Mouse (Mus musculus) megakaryocyte-erythroid progenitor cell, adult 5-6 weeks (primary cell): ENCODE measurements around the gene Dnm3. TPM values are rescaled to one million over a fixed set of nuclear protein-coding genes. Genes with fewer than 3 reads are reported as not detected.
A peak's percentile ranks its signal among the peaks of the same experiment; 100 is the strongest.

ENCODE experiments used
- ATAC-seq: replicated peaks from 2 replicates; pipeline ENCODE4 v1.8.0; 2016; ENCODE audit warnings: mild to moderate bottlenecking, inconsistent platforms; ENCODE audit not compliant: severe bottlenecking, poor library complexity, low FRiP score, low TSS enrichment
- total RNA-seq, 2 experiments: library from RNA; stranded (forward) in 1 of 2; stranded (reverse) in 1 of 2; fragments of 200-1000, 215-1000 nt in 1 of 2; fragments of >200 nt in 1 of 2; fragmentation: Nextera tagmentation in 1 of 2; gene quantifications; 2 replicates each; pipeline ENCODE4 v1.2.3; 2014 to 2017

Dnm3 gene
- total RNA-seq, 2 experiments from 2014 or later: 0.37 TPM; not detected in 1

- ATAC-seq: peak; percentile 58
Measured at GRCm38 (mm10) chr1:161999338-161999737, 478.5 kb downstream of the Dnm3 start.

GRCm38 (mm10) chr1:161998781-161999180, 479.1 kb downstream of the Dnm3 start:
- ATAC-seq: no peak

DNA sequence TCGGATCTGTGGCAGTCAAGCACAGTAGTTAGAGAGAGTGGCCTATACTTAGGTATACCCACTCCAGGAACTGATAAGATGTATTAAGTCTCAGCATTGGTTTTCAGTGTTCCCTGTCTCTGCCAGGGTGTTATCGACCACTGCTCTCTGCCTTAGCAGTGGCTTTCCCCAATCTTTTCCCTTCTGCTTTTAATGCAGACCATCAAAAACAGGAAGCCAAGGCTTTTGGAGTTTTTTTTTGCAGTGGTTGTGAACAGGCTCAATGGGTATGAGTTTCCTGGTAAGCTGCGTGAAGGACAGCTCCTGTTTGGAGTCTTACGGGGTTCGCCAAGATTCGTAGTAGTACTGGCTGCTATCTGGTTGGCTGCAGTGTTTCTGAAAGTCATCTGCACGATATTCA, 485.4 kb downstream of the Dnm3 start:
- no peak for ATAC-seq

- ATAC-seq: no peak
Measured at GRCm38 (mm10) chr1:161991846-161992245, 486.0 kb downstream of the Dnm3 start.

- ATAC-seq: no peak
Measured at GRCm38 (mm10) chr1:161990684-161991578, 486.9 kb downstream of the Dnm3 start.

- no peak for ATAC-seq
Measured at GRCm38 (mm10) chr1:161983979-161984566, 493.8 kb downstream of the Dnm3 start.

- ATAC-seq: no peak
Measured at GRCm38 (mm10) chr1:161983451-161983850, 494.4 kb downstream of the Dnm3 start.

DNA sequence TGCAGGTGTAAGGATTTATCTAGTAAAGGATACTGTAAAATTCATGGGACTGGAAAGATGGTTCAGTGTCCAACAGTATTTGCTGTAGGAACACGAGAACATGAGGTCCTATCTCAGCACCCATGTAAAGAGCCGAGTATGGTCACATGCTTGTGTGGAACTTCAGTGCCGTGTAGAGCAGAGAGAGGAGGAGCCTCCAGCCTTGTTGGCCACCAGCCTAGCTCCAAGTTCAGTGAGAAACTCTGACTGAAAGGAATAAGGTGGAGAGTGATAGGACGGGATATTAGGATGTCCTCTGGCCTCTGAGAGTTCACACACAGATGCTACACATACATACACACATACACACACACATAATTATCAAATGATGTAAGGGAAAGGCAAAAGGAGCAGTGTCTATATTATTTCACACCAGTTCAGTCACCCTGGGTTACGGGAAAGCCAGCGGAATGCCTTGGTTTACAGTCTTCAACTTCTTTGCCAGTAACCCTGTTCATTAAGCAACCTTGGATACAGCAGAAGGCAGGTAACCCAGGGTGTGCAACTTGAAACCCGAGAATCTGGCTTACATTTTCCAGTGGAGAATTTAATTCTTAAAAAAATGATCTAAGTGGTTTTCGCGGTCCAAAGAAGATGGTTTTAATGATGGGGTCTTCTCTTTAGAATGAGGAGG, 497.1 kb downstream of the Dnm3 start:
- no peak for ATAC-seq

DNA sequence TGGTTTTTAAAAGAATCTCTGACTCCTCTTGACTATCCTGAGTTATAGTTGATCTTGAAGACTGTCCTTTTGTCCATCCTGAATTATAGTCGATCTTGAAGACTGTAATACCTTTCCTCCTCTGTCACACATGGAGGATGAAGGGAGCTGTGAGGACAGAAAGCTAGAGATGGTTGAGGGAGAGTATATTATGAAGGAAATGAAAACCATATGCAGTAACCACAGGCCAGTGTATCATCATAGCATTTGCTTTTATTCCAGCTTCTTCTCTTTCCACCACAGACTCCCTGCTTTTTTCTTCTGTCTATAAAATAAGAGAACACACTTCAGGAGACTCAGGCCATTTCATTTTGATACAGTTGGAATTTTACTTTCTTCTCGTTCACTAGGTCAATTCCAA, 497.8 kb downstream of the Dnm3 start:
- no peak for ATAC-seq

- ATAC-seq: no peak
Measured at GRCm38 (mm10) chr1:161979536-161979935, 498.3 kb downstream of the Dnm3 start, which contains the start of gene 4930558K02Rik. TSS of gene 4930558K02Rik (minus strand) at chr1:161979636.

DNA sequence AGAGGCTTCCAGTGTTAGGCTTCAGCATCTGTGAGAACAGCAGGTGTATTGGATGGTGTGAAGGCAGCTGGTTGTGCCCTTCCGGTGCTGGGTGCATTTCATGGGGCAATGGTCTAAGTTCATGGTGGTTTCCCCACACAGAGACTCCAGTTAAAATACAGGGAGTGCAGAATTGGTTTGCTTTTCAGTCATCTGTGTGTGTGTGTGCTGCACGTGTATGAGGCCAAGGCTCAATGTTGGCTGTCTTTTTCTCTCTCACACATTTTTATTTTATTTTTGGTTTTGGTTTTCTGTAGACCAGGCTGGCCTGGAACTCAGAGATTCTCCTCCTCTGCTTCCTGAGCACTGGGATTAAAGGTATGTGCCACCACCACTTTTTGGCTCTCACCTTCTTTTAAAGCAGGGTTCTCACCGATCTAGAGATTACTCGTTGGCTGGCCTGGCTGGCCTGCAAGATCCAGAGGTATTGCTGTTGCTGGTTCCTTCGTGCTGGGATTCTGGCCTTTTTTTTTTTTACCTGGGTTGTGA, 499.6 kb downstream of the Dnm3 start:
- no peak for ATAC-seq

DNA sequence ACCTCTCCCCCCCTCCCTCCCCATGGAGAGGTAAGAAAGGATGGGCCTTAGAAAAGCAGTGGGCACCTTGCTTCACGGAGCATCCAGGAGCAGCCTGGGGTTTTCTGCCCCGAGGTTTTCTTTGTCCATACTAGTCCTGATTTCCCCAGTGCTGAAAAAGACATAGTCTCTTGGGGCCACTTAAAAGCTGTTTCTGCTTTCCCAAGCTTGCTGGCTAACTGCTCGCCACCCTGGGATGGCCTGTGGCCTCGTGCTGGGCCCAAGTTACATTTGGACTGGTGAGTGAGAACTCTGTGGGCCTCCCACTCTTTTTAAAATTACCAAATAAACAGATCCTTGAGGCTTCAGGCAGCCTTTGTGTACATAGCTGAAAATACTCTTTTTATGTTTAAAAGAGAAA, 500.5 kb downstream of the Dnm3 start:
- ATAC-seq: no peak

DNA sequence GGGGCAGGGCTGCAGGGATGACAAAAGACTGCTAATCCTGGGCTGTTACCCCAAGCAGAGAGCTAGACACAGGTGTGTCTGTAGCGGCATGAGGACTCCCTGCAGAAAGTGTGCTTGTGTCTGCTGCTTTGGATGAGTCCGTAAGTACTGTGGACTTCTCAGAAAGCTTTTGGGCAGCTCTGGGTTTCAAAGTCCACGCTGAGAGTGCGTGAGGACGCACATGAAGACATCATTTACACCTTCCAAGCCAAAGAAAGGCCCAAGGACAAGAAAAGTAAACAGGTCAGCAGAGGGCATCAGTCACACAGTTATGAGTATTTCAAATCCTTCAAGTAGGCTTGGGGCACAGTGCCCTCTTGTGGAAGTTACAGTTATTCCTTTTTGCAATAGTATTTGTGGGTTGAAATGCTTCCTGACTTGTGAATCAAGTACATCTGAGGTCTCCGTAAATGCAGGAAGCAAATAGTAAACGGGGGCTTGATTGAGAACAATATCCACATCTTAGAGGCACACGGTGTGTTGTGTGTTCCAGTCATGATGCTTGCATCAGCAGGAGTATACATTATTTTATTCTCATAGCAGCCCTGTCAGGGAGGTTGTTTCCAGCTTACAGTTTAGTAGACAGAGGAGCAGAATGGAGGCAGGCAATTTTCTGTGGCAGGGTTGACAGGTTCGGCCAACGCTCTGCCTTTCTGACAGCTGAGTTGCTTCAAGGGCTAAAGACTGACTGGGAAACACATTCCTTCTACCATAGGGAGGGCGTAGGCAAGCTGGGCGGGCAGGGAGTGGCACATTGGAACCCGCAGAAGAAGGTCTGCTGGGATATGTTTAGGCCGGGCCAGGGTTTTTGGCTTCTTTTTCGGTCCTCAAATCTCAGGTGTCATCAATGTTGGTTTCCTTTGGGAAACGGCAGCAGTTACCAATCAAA, 501.3 kb downstream of the Dnm3 start:
- ATAC-seq: peak; percentile 93

DNA sequence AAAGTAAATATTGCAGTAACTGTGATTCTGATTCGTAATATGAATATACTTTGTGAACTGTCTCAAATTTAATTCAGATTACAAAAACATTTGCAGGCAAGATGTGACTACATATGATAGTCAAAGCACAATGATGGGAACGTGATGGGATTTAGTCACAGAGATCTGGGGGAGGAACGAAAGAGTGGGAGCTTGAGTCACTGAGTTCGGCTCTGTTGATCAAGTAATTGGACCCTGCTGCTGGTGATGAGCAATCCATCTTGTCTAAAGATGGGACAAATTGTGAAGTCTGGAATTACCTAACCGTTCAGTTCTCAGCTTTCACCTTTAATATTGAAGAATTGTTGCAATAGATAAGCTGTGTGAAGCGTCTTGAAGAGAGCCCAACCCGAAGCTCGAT, 505.6 kb downstream of the Dnm3 start:
- no peak for ATAC-seq

GRCm38 (mm10) chr1:161970874-161971273, 507.0 kb downstream of the Dnm3 start:
- no peak for ATAC-seq

GRCm38 (mm10) chr1:161968589-161969407, 509.0 kb downstream of the Dnm3 start, which contains the start of gene Pigc:
TSS of gene Pigc (plus strand) at chr1:161969186.
- peak; percentile 98 for ATAC-seq

DNA sequence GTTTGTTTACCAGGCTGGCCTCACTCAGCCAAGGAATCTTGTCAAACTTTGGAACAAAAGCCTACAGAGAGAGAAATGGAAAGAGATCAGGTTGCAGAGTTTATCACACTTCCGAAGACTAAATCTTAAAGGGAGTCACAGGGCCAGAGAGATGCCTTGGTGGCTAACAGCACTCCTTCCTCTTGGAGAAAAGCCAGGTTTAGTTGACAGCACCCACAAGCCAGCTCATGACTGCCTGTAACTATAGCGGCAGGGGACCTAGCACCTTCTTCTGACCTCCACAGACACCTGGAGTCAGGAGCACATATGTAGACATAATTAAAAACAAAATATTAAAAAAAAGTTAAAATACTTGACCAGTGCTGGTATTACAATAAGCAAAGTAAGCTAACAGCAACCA, 509.9 kb downstream of the Dnm3 start:
- ATAC-seq: no peak
